Mouse (Mus musculus): ENCODE measurements around the gene Syncrip.
"Not testable (repeated sequence)": the region's sequence is repeated elsewhere in the genome, so short reads cannot be mapped to it uniquely, and the experiment has no call there.

Gene Syncrip

DNA sequence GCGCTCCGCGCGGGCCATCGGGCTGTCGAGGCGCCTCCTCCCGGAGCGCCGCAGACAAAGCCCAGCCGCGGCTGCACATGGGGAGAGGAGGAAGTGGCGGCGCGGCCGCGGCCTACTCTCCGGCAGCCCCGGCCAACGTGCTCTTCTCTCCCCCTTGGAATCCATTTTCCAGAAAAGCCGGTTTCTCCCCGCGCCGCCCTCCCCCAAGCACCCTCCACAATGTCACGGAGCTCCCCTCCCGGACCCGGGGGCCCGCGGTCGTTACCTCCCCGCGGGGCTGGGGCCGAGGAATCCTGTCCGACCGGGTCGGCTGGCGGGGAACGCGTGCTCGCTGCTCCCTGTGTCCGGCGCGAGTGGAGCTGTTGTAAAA, 598 bp downstream of the Syncrip start:
- no peak for DNase-seq

- peak; percentile 56 for DNase-seq
Measured at GRCm38 (mm10) chr9:88481061-88481790, 1.1 kb downstream of the Syncrip start.

GRCm38 (mm10) chr9:88480120-88480519, 2.3 kb downstream of the Syncrip start:
- no peak for DNase-seq

DNA sequence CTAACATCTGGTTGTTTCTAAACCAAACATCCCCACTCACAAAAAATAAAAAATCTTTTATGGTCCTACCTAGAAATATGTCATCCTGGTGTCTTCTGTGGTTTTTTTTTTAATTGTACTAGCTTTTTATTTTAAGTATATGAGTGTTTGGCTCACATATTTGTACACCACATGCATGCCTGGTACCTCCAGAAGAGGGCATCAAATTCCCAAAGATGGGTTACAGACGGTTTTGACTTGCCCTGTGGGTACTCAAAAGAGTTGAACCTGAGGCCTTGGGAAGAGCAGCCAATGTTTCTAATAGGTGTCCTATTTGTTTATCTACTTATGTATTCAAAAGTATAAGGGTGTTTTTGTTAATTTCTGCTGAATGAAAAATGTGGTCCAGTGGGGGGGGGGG, 6.2 kb downstream of the Syncrip start:
- DNase-seq, result no peak

DNA sequence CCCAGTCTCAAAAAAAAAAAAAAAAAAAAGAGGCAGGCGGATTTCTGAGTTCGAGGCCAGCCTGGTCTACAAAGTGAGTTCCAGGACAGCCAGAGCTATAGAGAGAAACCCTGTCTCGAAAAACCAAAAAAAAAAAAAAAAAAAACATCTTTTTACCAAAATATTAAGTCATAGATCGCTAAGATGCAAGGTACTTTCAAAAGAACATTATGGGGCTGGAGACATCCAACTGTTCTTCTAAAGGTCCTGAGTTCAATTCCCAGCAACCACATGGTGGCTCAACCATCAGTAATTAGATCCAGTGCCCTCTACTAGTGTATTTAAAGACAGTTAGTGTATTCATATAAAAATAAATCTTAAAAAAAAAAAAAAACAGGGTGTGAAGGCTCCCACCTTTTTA, 21.4 kb downstream of the Syncrip start:
- DNase-seq, result not testable (repeated sequence)

DNA sequence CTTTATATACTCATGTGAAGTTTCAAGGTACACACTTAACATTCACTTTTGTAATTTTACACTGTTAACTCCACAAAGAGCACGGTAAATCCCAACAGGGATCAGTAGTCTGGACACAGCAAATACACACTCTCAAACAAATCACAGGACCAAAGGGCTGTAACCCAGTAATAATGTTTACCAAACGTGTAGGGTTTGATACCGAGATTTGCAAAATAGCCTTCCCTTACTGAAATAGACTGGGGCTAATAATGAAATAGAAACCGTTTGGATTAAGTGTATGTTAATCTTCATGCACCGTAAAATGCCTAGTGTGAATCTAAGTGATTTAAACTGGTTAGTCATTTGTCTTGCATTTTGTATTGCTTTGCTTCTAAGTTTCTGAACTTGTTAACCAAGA, 42.4 kb downstream of the Syncrip start:
- DNase-seq, result no peak

GRCm38 (mm10) chr9:88439238-88439600, 43.2 kb downstream of the Syncrip start:
- DNase-seq, result no peak

DNA sequence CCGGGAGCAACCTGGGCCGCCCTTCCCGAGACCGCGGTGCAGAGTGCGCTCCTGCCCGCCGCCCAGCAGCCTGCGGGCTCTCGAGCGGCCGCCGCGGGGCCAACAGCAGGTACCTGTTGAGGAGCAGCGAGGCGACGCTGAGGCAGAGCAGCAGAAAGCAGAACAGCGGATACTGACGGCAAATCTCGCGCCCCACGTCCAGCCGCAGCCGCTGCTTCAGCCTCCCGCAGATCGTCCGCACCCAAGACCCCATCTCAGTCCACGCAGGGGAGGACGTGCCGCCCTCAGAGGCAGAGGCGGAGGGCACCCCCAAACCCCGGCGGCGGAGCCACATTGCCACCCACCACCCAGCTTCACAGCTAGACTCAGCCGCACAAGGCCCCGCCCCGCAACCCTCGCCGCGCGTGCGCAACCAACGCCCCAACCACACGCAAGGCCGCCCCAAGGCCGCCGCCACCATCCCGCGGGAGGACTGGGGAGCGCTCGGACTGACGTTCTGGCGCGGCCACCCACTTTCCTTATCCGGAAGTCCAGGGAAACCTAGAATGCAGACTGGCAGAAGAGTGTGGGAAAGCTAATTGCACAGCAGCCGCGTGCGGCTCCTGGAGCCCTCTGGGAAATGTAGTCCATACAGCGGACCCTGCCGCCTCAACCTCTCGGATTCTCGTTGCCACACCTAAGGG, 43.7 kb downstream of the Syncrip start, which contains the start of gene Snx14:
Gene Snx14, minus strand, starts transcription at position 404 of the 683 bp plus-strand sequence.
- DNase-seq, result peak; percentile 96

DNA sequence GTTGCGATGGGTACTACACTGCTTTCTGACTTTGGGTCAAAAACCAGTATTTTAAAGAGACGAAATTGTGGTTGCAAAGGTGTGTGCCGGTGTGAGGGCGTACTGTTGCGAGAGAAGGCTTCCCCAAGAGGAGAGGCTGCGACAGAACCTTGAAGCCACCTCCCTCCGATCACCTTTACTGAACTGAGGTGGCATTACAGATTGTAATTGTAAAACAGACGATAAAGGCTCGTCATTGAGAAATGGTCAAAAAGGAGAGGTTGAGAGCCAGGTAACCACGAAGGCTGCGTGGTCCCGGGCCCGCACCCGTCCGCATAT, 44.2 kb downstream of the Syncrip start:
- DNase-seq, result no peak

- DNase-seq, result no peak
Measured at GRCm38 (mm10) chr9:88437342-88438236, 44.8 kb downstream of the Syncrip start.

- DNase-seq, result no peak
Measured at GRCm38 (mm10) chr9:88424356-88424755, 58.0 kb downstream of the Syncrip start.

DNA sequence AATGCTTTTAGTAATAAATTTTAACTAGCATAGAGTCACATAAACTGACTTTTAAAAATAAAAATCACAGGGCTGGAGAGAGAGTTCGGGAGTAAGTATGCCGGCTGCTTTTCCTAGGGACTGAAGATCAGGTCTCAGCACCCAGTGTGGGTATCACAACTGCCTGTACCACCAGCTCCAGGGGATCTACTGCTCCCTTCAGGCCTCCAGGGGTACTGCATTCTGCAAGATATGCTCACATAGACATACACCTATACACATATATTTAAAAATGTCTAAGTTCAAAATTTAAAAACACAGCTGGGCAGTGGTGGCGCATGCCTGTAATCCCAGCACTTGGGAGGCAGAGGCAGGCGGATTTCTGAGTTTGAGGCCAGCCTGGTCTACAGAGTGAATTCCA, 59.9 kb downstream of the Syncrip start:
- no peak for DNase-seq

DNA sequence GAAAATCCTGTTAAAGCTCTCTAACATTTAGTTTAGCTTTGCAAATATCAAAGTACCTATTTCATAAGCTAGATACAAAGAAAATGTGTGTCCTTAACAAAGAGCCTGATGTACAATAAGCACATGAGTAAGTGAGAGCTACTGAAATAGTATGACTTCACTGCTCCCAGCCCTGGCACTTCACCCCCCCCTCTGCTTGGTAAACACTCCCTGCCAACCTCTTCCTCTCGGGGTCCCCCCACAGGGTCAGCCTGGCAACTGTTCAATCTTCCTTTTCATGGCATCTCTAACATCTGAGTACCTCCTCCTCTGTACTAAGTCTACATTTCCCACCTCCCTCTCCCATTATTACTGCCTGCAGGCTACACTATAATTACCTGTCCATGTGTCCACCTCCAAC, 65.6 kb downstream of the Syncrip start:
- no peak for DNase-seq

DNA sequence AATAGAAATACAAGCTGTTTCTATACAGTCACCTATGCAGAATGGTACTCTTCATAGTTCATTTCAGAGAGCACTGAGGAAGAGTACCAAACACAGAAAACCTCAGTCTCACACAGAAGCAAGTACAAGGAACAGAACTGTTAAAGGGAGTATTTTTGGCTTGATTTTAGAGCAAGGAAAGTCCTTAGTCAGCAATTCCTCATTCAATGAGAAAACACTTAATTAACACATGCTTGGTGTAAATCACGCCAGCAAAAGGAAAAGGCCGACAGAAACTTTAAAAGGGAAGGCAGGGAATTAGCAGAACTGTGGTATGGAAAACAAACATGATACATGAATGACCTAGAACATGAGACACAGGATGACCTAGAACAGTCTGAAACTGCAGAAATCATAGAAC, 72.4 kb downstream of the Syncrip start:
- DNase-seq, result no peak

GRCm38 (mm10) chr9:88404515-88404914, 77.9 kb downstream of the Syncrip start:
- no peak for DNase-seq

DNA sequence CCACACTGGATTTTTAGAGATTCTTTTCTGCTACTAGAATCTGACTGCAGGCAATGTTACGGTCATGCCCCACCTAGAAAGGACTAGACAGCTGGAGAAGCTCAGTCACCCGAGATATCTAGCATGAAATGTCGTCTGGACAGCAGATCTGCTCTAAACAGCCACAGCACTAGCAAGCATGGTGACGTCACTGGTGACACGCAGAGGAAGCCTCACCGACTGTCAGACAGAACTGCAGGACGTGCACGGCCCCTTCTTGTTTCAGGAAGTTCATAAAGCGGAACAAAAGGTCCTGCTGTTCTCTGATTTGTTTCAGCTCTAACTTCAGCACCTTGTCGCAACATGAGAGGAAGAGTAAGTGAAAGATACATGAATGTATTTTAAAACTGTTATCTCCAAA, 78.3 kb downstream of the Syncrip start:
- DNase-seq, result no peak

DNA sequence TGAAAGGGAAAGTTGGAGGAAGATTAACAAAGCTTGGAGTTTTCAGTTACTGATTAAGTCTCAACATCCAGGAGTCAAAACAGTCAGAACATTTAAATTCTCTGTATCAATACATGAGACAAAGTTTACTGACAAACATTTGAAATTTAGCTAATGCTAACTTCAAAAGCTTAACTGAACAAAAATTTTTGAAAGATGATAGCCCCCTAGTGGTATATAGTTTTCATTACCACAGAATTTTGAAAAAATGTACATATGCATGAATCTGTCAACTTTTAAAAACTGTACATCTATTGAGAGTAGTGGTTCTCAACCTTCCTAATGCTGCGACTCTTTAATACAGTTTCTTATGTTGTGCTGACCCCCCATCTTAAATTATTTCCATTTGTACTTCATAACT, 83.9 kb downstream of the Syncrip start:
- DNase-seq, result no peak
